Mouse (Mus musculus): Measurements from ENCODE around the gene Gm13287.

- TF ChIP-seq CHD2 (IDR thresholded peaks at IDR 0.05; ENCODE audit: low read length) (no peak), NRF1 (IDR thresholded peaks at IDR 0.05; ENCODE audit: insufficient read depth, low read depth, low read length, poor library complexity, severe bottlenecking) (no peak)
These were observed 42.3 kb downstream of the Gm13287 start for GRCm38 (mm10) chr4:88845334-88845733.
